Mouse (Mus musculus): Measurements from ENCODE around the gene Gm1979.
"Not testable (repeated sequence)": the region's sequence is repeated elsewhere in the genome, so short reads cannot be mapped to it uniquely, and the experiment has no call there.

Gm1979 gene

DNA sequence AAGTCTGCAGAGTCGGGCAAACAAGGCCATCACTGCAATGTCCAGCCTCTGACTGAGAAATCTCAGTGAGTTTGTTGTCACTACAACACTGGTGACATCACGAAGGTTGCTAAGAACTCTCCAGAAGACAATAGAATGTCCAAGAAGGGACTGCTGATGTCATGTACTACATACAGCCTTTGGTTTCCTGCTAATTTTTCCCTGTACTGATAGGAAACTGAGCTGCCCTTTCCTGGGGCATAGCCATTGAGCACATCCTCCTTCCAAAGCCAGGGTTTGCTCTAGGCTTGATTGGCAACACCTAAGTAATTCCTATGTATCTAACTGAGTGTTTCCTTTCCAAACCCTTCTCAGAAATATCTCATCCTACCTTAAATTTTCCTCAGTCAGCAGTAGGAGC lies at the start of gene Gm1979:
Gene Gm1979 (minus strand): TSS at position 101 of the 400 bp plus-strand sequence.
- not testable (repeated sequence) for DNase-seq

DNA sequence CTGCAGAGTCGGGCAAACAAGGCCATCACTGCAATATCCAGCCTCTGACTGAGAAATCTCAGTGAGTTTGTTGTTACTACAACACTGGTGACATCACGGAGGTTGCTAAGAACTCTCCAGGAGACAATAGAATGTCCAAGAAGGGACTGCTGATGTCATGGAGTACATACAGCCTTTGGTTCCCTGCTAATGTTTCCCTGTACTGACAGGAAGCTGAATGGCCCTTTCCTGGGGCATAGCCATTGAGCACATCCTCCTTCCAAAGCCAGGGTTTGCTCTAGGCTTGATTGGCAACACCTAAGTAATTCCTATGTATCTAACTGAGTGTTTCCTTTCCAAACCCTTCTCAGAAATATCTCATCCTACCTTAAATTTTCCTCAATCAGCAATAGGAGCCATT lies 34.9 kb upstream of the Gm1979 start, which contains the start of gene Speer4a:
Gene Speer4a (minus strand): TSS at position 101 of the 400 bp plus-strand sequence.
- not testable (repeated sequence) for DNase-seq

DNA sequence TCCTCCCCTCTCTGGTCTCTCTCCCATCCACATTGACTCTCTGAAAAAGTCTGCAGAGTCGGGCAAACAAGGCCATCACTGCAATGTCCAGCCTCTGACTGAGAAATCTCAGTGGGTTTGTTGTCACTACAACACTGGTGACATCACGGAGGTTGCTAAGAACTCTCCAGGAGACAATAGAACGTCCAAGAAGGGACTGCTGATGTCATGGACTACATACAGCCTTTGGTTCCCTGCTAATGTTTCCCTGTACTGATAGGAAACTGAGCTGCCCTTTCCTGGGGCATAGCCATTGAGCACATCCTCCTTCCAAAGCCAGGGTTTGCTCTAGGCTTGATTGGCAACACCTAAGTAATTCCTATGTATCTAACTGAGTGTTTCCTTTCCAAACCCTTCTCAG lies 18.2 kb upstream of the Gm1979 start, which contains the start of gene Gm5862:
Gene Gm5862 (minus strand): TSS at position 101 of the 400 bp plus-strand sequence.
- DNase-seq = not testable (repeated sequence)

DNA sequence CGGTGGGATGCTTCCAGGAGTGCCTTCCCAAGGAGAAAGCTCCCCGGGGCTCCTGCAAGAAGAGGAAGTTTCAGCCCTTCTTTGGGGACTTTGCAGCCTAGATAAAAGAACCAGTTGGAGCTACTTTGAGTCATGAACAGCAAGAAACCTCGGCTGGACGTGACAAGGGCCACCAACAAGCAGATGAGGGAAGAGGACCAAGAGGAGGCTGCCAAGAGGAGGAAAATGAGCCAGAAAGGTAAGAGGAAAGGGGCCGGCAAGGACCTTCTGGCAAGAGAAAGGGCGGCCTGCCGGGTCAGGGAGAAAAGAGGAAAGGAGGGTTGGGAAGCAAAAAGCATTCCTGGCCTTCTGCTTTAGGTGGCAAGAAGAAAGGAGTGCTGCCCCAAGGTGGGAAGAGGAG lies 3.1 kb upstream of the Gm1979 start:
- not testable (repeated sequence) for DNase-seq

DNA sequence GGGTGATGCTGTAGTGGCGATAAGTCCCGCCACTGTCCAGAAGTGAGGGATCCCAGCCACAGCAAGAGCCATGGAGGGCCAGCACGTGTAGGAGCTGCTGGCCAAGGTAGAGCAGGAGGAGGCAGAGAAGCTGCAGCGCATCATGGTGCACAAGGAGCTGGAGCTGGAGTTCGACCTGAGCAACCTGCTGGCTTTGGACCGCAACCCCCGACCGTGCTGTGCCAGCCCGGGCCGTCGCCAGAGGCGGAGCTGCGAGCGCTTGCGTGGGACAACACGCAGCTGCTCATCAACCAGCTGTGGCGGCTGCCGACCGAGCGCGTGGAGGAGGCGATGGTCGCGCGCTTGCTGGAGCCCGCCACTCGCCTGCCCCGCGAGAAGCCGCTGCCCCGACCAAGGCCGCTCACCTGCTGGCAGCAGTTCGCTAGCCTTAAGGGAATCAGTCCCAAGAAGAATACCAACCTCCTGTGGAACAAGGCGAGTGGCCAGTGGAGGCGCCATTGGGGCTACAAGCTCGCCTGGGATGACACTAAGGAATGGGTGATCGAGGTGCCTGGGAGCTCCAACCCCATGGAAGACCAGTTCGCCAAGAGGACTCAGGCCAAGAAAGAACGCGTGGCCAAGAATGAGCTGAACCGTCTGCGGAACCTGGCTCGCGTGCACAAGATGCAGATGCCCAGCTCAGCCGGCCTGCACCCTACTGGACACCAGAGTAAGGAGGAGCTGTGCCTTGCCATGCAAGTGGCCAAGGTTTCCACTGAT lies 2.5 kb upstream of the Gm1979 start:
- peak; percentile 39 for DNase-seq

DNA sequence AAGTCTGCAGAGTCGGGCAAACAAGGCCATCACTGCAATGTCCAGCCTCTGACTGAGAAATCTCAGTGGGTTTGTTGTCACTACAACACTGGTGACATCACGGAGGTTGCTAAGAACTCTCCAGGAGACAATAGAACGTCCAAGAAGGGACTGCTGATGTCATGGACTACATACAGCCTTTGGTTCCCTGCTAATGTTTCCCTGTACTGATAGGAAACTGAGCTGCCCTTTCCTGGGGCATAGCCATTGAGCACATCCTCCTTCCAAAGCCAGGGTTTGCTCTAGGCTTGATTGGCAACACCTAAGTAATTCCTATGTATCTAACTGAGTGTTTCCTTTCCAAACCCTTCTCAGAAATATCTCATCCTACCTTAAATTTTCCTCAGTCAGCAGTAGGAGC lies 16.0 kb downstream of the Gm1979 start, which contains the start of gene Gm21698:
Gene Gm21698 (minus strand): TSS at position 101 of the 400 bp plus-strand sequence.
- not testable (repeated sequence) for DNase-seq

DNA sequence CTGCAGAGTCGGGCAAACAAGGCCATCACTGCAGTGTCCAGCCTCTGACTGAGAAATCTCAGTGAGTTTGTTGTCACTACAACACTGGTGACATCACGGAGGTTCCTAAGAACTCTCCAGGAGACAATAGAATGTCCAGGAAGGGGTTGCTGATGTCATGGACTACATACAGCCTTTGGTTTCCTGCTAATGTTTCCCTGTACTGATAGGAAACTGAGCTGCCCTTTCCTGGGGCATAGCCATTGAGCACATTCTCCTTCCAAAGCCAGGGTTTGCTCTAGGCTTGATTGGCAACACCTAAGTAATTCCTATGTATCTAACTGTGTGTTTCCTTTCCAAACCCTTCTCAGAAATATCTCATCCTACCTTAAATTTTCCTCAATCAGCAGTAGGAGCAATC lies 32.0 kb downstream of the Gm1979 start, which contains the start of gene Gm21680:
Gene Gm21680 (minus strand): TSS at position 101 of the 400 bp plus-strand sequence.
- DNase-seq = not testable (repeated sequence)

DNA sequence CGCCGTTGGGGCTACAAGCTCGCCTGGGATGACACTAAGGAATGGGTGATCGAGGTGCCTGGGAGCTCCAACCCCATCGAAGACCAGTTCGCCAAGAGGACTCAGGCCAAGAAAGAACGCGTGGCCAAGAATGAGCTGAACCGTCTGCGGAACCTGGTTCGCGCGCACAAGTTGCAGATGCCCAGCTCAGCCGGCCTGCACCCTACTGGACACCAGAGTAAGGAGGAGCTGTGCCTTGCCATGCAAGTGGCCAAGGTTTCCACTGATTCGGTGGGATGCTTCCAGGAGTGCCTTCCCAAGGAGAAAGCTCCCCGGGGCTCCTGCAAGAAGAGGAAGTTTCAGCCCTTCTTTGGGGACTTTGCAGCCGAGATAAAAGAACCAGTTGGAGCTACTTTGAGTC lies 47.5 kb downstream of the Gm1979 start:
- DNase-seq = not testable (repeated sequence)

DNA sequence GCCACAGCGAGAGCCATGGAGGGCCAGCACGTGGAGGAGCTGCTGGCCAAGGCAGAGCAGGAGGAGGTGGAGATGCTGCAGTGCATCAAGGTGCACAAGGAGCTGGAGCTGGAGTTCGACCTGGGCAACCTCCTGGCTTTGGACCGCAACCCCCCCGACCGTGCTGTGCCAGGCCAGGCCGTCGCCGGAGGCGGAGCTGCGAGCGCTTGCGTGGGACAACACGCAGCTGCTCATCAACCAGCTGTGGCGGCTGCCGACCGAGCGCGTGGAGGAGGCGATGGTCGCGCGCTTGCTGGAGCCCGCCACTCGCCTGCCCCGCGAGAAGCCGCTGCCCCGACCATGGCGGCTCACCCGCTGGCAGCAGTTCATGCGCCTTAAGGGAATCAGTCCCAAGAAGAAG lies 48.0 kb downstream of the Gm1979 start:
- peak; percentile 2 for DNase-seq

DNA sequence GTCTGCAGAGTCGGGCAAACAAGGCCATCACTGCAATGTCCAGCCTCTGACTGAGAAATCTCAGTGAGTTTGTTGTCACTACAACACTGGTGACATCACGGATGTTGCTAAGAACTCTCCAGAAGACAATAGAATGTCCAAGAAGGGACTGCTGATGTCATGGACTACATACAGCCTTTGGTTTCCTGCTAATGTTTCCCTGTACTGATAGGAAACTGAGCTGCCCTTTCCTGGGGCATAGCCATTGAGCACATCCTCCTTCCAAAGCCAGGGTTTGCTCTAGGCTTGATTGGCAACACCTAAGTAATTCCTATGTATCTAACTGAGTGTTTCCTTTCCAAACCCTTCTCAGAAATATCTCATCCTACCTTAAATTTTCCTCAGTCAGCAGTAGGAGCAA lies 50.3 kb downstream of the Gm1979 start, which contains the start of gene Gm21671:
Gene Gm21671 (minus strand): TSS at position 101 of the 400 bp plus-strand sequence.
- DNase-seq = not testable (repeated sequence)
